Mouse (Mus musculus) adrenal gland, postnatal 4 days (tissue): ENCODE measurements around the gene Ccdc155. TPM values are rescaled to one million over a fixed set of nuclear protein-coding genes. Genes with fewer than 3 reads are reported as not detected.
A peak's percentile ranks its signal among the peaks of the same experiment; 100 is the strongest.
"Not testable (repeated sequence)": the region's sequence is repeated elsewhere in the genome, so short reads cannot be mapped to it uniquely, and the experiment has no call there.

ENCODE experiments used
- DNase-seq, 2 experiments: peaks; one replicate each; pipeline ENCODE4 v3.0.0; 2021 to 2022; ENCODE audit warnings: low spot score in 2 of 2, mixed read lengths in 2 of 2
- total RNA-seq, 2 experiments: library from RNA; stranded (reverse); gene quantifications; 2 replicates each; pipeline ENCODE4 v1.2.3; 2021

Ccdc155 gene
- total RNA-seq, 2 experiments from 2014 or later = 0.31 to 0.84 TPM

DNA sequence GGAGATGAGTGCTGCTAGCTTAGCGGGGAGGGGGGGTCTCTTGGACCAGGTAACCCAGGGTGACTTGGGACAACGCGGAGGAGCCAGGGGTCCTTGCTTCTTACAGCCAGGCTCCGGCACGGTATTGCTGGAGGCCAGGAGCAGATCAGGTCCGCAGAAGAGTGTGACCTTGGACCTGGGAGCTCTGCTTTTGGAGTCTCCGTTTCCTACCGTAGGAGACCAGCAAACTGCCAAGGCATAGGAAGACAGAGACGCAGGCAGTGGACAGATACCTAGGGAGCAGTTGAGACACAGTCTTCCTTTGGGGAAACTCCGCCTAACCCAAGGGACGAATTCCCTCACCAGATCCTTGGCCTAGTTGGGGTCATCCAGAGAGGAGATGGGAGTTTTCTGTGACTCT lies 39.0 kb downstream of the Ccdc155 start:
- no peak for DNase-seq

DNA sequence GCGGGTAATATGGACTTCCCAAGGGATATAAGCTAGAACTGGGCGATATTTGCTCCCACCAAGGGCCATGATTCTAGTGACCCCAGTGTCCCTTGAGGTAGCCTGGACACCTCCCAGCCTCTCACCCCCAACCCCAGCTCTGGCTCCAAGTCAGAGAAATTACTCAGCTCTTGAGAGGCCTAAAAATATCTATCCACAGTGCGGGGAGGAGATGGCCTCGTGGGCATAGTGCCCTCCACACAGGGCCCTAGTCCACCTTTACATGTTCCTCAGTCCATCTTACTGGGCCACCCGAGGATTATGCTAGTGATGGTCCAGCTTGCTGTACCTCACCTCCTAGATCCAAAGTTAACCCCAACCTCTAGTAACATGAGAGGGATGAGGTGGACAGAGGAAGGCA lies 39.9 kb downstream of the Ccdc155 start:
- DNase-seq = no peak

DNA sequence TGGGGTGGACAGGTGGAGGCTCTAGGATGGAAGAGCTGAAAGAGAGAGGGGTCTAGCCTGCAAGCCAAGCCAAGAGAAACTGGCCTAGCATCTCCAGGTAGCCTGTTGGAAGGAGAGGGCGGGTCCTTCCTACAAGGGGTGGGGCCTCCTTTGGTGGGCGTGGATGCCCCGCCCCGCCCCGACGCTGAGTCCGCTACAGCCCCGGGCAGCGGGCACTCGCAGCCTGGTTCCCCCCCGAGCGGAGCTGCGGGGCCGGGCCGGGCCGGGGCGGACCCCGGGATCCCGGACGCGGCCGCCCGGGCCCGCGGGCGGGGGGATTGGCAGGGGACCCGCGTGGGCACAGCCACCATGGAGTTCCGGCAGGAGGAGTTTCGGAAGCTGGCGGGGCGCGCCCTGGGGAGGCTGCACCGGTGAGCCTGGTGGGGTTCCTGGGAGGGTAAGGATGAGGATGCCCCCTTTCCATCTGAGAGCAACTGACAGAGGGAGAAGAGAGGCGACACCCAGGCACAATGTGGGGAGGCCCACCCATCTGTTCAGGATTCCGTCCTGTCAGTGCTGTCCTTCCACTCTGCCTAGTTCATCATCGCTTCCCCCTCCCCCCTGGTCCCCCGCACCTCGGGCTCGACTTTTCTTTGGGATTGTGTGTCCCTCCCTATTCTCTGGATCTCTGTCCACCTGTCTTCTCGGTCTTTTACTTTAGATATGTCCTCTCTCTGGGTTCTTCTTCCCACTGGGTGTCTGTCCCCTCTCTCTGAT lies 40.8 kb downstream of the Ccdc155 start, which contains the start of gene Slc17a7:
Gene Slc17a7, plus strand, starts transcription at position 215 of the 756 bp plus-strand sequence.
- DNase-seq = no peak

DNA sequence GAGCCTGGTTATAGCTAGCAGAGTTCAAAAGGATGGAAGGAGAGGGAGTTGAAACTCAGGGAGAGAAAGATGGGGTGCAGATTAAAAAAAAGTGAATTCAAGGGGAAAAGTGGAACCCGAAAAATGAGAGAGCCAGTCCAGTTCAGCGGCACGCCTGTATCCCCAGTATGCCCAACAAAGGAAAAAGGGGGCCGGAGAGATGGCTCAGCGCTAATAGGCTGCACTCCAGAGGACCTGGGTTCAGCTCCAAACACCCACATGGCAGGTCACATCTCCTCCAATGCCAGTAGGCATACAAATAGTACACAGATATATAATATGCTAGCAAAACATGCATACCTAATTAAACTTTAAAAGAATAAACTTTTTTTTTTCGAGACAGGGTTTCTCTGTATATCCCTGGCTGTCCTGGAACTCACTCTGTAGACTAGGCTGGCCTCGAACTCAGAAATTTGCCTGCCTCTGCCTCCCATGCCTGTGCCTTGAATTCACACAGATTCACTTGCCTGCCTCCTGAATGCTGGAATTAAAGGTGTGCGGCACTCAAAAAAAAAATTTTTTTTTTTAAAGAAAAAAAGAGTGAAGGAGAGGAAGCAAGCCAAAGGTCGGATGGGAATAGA lies 41.6 kb downstream of the Ccdc155 start:
- no peak for DNase-seq

DNA sequence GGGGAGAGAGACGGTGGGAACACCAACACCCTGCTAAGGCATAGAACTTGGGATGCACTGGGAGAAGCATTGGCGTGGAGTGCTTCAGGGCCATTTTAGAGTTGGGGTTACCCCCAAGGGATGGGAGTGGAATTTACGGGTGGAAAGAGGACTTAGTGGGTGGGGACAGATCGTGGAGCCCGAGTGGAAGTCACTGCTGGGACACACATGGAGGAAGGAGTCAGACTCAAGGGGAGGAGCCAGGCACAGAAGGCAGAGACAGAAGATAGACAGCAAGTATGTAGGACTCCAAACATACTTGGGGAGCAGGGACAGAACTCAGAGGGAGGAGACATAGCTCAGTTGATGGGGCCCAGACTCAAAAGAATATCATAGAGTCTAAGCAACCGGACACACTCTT lies 42.1 kb downstream of the Ccdc155 start:
- DNase-seq = no peak

DNA sequence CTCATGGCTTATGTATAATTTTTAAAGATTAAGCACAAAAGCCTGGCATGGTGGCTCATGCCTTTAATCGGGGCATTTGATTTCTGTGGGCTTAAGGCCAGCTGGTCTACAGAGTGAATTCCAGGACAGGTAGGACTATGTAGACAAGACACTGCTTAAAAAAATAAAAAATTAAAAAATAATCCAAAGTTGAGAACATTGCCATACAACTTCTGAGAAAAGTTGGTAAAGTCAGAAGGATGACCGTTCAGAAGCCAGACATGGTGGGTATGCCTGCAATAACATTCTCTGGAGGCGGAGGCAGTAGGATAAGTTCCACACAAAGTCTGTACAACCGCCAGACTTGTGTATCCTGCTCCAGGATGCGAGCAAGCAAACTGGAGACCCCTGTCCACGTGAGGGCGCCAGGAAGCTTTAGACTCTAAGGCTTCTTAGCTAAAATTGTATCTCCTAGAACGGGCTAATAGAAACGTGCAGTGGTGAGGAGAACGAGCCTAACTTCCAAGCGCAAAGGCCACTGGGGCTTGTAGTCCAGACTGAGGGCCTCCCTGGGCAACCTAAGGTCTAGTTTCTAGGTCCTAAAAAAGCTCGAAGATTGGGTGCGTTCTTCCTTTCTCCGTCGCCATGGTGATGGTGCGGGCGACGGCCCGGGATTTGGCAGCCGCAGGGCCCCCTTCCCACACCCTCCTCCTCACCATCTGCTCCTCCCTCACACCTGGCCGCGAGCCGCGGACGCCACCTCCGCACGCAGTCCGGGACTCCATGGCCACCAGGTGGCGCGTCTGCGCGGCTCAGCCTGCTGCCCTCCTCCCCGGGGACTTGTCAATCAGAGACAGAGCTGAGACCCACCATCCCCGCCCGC lies 42.8 kb downstream of the Ccdc155 start:
- DNase-seq = peak; percentile 68 to 72

DNA sequence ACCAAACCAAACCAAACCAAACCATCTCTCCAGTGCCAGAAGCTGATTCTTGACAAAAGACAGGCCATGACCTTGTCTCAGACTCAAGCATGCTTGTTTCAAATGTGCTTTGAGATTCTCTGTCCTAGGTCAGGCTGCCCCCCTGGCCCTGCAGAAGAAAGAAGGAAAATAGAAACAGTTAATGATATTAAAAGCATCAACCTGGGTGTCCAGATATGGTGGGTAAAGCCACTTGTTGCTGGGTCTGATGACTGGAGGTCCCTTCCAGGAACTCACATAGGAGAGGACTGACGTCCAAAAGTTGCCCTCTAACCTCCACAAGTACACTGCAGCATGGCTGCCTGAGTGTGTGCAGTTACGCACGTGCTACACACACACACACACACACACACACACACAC lies 43.8 kb downstream of the Ccdc155 start:
- DNase-seq = no peak

DNA sequence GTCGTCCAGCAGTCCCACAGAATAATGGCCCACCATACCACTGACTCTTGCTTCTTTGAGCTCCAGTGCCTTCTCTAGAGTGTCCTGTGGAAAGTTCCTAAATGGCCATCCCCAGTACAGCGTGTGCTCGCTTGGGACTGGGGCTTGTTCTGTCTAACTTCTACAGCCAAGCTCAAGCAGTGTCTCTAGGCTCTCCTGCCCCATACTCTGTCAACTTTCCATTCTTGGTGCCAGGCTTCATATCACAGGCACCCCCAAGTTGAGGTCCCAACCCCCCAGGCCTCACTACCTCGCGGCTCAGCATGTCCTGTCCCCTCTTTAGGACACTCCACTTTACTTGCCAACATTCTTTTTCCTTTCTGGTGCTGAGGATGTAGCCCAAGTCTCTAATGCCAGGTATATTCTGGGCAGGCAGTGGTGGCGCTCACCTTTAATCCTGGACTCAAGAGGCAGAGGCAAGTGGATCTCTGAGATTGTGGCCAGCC lies 44.3 kb downstream of the Ccdc155 start:
- no peak for DNase-seq

DNA sequence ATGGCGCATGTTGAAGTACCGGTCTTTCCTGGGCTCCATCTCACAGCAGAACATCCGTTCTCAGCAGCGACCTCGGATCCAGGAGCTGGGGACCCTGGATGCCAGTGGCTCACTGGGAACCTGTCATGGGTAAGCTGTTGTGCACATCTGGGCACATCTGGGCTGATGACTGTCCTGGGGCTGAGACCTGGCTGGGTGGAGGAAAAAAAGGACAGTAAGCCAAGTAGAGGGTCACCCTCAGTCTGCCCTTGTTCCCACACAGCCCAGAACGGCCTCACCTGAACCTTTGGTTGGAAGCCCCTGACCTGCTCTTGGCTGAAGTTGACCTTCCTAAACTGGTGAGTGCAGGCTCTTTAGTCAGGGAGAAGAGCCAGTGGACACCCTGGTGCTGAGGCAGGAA lies 45.7 kb downstream of the Ccdc155 start:
- no peak for DNase-seq

DNA sequence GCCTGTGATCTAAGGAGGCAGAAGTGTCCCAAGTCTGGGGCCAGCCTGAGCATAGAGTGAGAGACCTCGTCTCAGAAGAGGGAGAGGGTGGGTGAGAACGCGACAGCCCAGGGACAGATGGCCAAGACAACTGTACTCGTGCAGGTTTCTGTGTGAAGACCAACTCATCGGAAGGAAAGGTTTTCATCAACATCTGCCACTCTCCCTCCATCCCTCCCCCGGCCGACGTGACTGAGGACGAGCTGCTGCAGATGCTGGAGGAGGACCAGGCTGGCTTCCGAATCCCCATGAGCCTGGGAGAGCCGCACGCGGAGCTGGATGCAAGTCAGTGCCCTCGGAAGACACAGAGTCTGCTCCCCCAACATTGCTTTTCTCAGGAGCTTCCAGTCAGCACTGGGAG lies 47.2 kb downstream of the Ccdc155 start:
- no peak for DNase-seq

DNA sequence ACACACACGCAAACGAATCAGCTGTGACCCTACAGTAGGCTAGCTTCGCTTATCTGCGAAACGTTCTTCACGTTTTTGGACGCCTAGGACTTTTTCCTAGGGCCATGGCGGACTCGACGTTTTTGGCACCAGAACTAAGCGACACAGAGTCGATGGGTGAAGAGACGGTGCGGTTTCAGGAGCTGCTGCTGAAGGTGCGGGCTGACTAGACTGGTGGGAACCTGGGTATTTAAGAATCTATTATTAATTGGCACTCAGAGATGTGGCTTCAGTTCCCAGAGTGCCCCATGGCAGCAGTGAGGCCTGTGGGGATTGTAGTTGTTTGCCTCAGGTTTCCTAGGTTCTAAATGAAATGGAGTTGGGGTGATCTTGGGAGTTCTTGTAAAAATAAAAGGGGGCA lies 48.5 kb downstream of the Ccdc155 start:
- no peak for DNase-seq

DNA sequence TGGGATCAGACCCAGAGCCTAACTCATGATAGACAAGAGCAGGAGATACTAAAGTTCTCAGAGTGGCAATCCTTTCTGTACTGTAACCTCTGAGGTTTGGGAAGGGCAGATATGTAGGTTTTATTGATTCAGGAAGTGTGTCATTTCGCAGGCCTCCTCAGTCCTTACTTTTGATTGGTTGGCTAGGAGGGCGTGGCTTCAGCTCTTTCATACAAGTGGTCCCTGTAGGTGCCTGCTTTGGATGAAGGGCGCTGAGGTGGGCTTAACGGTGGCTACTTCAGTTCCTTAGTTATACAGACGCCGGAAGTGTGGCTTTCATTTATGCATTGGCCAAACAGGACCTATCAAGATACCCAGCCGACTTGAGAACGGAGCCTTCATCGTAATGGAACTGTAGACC lies 49.1 kb downstream of the Ccdc155 start:
- no peak for DNase-seq

DNA sequence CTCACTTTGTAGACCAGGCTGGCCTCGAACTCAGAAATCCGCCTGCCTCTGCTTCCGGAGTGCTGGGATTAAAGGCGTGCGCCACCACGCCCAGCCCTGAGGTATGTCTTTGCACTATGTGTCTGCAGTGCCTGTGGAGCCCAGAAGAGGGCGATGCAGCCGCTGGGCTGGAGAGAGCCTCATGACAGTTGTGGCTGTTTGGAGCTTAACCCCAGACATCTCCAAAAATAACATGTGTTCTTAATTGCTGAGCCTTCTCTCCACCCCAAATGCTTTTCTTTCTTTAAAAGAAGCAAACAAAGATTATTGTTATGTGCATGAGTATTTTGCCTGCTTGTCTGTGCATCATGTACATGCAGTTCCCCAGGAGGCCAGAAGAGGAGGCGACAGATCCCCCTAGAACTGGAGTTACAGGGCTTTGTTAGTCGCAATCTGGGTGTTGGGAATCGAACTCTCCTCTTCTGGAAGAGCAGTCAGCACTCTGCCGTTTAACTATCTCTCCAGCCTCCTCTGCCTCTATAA lies 49.6 kb downstream of the Ccdc155 start:
- no peak for DNase-seq

DNA sequence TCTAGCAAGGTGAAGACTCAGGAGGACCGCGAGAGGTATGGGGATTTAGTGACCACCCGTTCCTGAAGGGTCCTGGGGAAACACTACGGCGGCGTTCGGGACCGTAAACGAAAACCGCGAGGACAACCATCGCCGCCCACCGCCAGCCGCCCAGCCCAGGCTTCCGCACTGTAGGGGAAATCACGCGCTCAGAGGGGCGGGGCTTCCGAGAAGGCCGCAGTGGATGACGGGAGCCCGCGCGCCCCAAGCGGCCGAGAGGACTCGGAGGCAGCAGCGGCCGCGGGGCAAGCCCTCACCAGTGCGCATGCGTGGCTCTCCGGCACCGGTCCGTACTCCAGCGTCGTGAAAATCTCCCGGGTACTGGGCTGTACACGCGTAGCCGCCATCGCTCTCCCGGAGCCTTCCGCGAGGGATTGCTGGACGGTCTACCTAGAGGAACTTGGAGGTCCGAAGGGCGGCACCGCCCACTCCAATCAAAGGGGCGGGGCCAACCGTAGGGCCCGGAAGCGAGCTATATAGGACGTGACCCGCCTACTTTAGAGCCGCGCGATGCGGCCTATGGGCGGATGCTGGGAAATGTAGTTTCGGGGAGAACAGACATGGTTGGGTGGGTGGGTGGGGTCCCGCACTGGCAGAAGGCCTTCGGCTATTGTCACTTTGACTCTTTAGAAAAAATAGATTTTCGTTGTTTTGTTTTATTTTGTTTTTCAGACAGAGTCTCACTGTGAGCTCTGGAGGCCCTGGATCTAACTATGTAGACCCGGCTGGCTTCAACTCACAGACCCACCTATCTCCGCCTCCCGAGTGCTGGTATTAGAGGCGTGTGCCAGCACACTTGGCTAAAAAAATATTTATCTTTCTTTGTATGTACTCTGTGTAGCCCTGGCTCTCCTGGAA lies 50.3 kb downstream of the Ccdc155 start, which contains the start of the genes Pih1d1 and Aldh16a1:
Gene Pih1d1, plus strand, starts transcription at position 208 of the 897 bp plus-strand sequence.
Gene Aldh16a1, minus strand, starts transcription at position 489 of the 897 bp plus-strand sequence.
- peak; percentile 95 for DNase-seq

DNA sequence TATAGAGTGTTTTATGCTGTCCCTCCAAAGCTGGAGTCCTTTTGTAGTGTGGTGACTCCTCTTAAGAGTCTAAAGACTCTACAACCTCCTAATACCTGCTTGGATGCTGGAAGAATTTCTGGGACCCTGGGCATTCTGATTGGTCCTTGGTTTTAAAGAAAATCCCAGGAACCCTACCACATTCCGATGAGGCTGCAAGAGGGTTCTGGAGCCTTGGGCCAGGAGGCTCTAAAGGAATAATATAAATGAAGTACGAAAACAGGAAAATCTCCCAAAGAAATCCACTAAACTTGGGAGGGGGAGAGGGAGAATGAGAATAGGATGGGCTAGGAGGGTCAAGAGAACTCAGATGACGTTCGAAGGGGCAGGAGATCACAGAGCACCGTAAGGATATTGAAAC lies 51.1 kb downstream of the Ccdc155 start:
- DNase-seq = no peak

DNA sequence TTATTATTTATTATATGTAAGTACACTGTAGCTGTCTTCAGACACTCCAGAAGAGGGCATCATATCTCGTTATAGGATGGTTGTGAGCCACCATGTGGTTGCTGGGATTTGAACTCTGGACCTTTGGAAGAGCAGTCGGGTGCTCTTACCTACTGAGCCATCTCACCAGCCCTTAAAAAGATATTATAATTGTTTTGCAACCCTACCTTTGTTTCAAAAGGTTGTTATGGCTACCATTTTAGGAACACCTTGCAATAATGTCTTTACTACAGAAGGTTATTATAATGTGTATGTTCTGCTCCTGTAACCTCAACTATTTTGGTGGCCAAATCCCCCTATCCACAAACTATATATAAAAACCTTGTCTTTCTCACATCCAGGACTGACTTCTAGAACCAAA lies 51.6 kb downstream of the Ccdc155 start:
- DNase-seq = not testable (repeated sequence)

DNA sequence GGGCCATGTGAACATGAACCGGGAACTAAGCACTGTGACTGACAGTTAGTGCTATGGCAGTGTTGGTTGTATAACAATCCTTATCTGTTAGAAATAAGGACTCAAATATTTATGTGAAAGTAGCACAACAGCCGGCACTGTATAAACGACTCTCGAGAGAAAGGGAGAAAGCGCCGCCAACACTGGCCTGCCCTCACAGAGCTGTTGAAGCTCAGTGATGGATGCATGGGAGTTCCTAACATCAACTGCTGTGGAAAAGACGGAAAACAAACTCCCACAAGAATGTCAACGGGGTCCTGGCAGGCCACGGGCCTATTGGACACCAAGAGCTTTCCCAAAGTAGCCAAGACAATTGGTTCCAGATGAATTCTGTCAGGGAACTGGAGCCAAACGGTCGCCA lies 53.4 kb downstream of the Ccdc155 start:
- no peak for DNase-seq

DNA sequence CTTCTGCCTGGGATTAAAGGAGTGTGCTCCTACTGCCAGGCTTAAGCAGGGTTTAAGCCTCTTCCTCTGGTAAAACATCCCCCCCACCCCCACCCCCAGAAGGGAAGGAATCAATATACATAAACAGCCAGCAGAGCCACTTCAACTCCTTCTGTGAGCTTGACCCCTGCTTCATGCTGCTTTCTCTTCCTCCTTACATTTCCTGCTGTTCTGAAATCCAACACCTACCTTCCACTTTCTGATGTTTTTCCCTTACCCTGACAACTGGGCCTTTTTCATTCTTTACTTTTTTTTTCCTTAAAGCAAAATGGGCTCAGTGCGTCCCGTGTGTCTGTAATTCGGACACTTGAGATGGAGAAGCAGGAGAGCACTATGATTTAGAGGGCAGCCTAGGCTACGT lies 54.4 kb downstream of the Ccdc155 start:
- DNase-seq = no peak

DNA sequence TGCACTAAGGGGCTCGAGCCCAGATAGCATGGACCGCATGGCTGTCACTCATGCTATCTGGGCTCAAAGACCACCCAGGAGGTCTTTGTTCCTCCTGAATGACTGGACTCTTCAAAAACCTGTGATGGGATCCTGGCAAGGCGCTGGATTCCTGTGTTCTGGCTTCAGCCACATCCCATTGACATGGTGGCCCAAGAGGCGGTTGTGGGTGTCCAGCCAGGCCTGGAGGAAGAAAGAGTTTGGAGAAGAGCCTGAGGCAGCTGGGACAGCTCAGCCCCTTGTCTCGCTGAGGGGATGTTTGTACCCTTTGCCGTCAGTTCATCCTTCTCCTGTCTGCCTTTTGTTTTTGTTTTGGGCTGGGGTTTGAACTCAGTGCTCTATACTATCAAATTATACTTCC lies 55.1 kb downstream of the Ccdc155 start:
- no peak for DNase-seq

DNA sequence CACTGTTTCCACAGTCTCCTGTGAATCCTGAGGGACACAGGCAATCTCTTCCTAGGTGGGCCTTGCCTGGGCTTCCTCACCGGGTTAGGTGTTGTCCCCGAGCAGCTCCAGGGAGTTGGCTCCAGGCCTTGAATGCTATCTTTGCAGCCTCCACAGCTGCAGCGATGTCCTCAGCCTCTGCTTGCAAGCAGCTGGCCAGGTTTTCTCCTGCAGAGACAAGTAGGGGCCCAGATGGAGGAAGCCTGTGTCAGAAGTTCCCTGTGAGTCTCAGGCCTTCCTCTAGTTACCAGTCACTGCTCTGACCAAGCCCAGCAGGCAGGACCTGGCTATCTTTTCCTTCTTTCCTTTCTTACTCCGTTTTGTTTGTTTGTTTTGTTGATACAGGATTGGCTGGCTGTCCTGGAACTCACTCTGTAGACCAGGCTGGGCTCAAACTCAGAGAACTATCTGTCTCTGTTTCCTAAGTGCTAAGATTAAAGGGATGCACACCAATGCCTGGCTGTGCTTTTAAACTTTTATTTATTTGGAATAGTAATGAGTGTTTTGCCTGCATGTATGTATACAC lies 56.1 kb downstream of the Ccdc155 start:
- DNase-seq = no peak
